Mouse (Mus musculus): ENCODE measurements around the gene Dok7.
A peak's percentile ranks its signal among the peaks of the same experiment; 100 is the strongest.

Dok7 gene

DNA sequence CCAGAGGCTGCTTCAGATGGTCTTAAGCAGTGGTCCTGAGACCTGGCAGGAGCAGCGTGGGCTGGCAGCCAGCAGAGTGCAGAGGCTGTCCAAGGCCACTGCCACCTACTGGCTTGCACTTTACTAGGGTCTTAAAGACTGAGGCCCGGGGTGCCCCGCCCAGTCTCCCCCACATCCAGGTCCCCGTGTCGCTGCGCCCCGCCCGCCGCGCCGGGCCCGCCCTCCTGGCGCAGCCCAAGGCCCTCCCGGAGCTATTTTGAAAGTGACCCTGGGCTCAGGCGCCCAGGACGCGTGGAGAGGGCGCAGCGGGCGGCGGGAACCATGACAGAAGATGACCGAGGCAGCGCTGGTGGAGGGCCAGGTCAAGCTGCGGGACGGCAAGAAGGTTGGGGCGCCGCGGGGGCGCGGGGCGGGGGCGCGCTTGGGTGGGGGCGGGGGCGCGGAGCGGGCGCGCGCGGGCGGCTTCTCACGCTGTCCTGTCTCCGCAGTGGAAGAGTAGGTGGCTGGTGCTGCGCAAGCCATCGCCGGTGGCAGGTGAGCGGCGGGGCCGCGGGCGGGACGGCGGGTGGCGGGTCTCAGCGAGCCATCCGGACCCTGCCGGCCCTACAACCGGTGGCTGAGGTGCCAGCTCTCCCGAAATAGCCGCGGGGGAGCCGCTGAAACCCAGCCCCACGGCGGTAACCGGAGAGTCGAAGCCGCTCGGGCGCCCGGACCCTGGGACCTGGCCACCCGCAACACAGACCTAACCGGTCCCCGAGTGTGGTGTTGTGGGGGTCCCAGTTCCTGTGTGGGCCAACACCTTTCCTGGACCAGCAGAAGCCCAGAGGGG, at the start of gene Dok7:
Gene Dok7 (plus strand): TSS at position 163 of the 829 bp plus-strand sequence.
- Histone ChIP-seq H3K36me3 (ENCODE audit: insufficient read depth, low read length) (no peaks in the 10 kb centered on the region), H3K4me3 (replicated peaks; ENCODE audit: low read length) (peak within 1 kb of the TSS; percentile 79), H3K27me3 (ENCODE audit: insufficient read depth, low read length) (peaks cover 71% of the 10 kb centered on the region), H3K9me3 (ENCODE audit: low read length) (no peaks in the 10 kb centered on the region), H3K4me1 (replicated peaks; ENCODE audit: low read depth, low read length) (peaks cover 10% of the 10 kb centered on the region)
- no peak for TF ChIP-seq POU5F1 (IDR thresholded peaks at IDR 0.05; ENCODE audit: borderline replicate concordance, low read length)
- TF ChIP-seq NANOG (IDR thresholded peaks at IDR 0.05; ENCODE audit: borderline replicate concordance, low read length): no peak
- no peak for TF ChIP-seq CTCF (conservative IDR thresholded peaks at IDR 0.05; ENCODE audit: low read length)

DNA sequence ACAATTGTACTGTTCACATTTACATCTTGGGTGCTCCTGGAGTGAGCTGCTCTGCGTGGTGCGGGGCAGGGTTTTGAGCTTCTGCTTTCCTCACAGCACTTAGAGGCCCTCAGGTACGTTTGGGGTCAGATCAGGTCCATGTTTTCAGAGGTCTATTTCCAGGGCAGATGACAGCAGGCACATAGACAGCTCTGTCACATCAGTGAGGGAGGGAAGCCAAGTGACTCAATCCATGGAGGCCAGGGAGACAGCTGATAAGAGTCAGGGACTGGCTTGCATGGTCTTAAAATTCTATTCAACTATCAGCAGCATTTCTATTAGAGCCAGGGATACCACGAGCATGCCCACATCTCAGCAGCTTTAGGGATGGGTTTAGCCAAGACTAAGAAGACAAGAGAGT, 47.4 kb upstream of the Dok7 start:
- Histone ChIP-seq H3K36me3 (ENCODE audit: insufficient read depth, low read length) (no peaks in the 10 kb centered on the region), H3K4me3 (replicated peaks; ENCODE audit: low read length) (no peak overlapping the region), H3K9me3 (ENCODE audit: low read length) (no peaks in the 10 kb centered on the region), H3K27me3 (ENCODE audit: insufficient read depth, low read length) (peaks cover 5% of the 10 kb centered on the region; the same call in 1 of the 2 replicates), H3K4me1 (replicated peaks; ENCODE audit: low read depth, low read length) (peaks cover 16% of the 10 kb centered on the region)
- no peak for TF ChIP-seq POU5F1 (IDR thresholded peaks at IDR 0.05; ENCODE audit: borderline replicate concordance, low read length)
- TF ChIP-seq CTCF (conservative IDR thresholded peaks at IDR 0.05; ENCODE audit: low read length): no peak
- no peak for TF ChIP-seq NANOG (IDR thresholded peaks at IDR 0.05; ENCODE audit: borderline replicate concordance, low read length)

GRCm38 (mm10) chr5:35010656-35011055, 45.9 kb upstream of the Dok7 start:
- TF ChIP-seq NANOG (IDR thresholded peaks at IDR 0.05; ENCODE audit: borderline replicate concordance, low read length) (no peak), CTCF (conservative IDR thresholded peaks at IDR 0.05; ENCODE audit: low read length) (no peak), POU5F1 (IDR thresholded peaks at IDR 0.05; ENCODE audit: borderline replicate concordance, low read length) (no peak)
- peaks cover 13% of the 10 kb centered on the region for H3K4me1 ChIP-seq (replicated peaks; ENCODE audit: low read depth, low read length)
- H3K27me3 ChIP-seq (ENCODE audit: insufficient read depth, low read length): no peaks in the 10 kb centered on the region
- no peaks in the 10 kb centered on the region for H3K9me3 ChIP-seq (ENCODE audit: low read length)
- no peak overlapping the region for H3K4me3 ChIP-seq (replicated peaks; ENCODE audit: low read length)
- no peaks in the 10 kb centered on the region for H3K36me3 ChIP-seq (ENCODE audit: insufficient read depth, low read length)

GRCm38 (mm10) chr5:35011156-35011923, 45.2 kb upstream of the Dok7 start:
- Histone ChIP-seq H3K4me3 (replicated peaks; ENCODE audit: low read length) (no peak overlapping the region), H3K27me3 (ENCODE audit: insufficient read depth, low read length) (no peaks in the 10 kb centered on the region), H3K4me1 (replicated peaks; ENCODE audit: low read depth, low read length) (peaks cover 13% of the 10 kb centered on the region), H3K36me3 (ENCODE audit: insufficient read depth, low read length) (no peaks in the 10 kb centered on the region), H3K9me3 (ENCODE audit: low read length) (no peaks in the 10 kb centered on the region)
- TF ChIP-seq POU5F1 (IDR thresholded peaks at IDR 0.05; ENCODE audit: borderline replicate concordance, low read length) (no peak), NANOG (IDR thresholded peaks at IDR 0.05; ENCODE audit: borderline replicate concordance, low read length) (no peak), CTCF (conservative IDR thresholded peaks at IDR 0.05; ENCODE audit: low read length) (no peak)

GRCm38 (mm10) chr5:35014036-35014435, 42.5 kb upstream of the Dok7 start:
- Histone ChIP-seq H3K9me3 (ENCODE audit: low read length) (no peaks in the 10 kb centered on the region), H3K27me3 (ENCODE audit: insufficient read depth, low read length) (no peaks in the 10 kb centered on the region), H3K36me3 (ENCODE audit: insufficient read depth, low read length) (0 out of 2 replicates have a peak, but pooled peaks cover 2% of the 10 kb centered on the region), H3K4me3 (replicated peaks; ENCODE audit: low read length) (no peak overlapping the region), H3K4me1 (replicated peaks; ENCODE audit: low read depth, low read length) (peaks cover 13% of the 10 kb centered on the region)
- TF ChIP-seq POU5F1 (IDR thresholded peaks at IDR 0.05; ENCODE audit: borderline replicate concordance, low read length) (no peak), CTCF (conservative IDR thresholded peaks at IDR 0.05; ENCODE audit: low read length) (no peak), NANOG (IDR thresholded peaks at IDR 0.05; ENCODE audit: borderline replicate concordance, low read length) (no peak)

DNA sequence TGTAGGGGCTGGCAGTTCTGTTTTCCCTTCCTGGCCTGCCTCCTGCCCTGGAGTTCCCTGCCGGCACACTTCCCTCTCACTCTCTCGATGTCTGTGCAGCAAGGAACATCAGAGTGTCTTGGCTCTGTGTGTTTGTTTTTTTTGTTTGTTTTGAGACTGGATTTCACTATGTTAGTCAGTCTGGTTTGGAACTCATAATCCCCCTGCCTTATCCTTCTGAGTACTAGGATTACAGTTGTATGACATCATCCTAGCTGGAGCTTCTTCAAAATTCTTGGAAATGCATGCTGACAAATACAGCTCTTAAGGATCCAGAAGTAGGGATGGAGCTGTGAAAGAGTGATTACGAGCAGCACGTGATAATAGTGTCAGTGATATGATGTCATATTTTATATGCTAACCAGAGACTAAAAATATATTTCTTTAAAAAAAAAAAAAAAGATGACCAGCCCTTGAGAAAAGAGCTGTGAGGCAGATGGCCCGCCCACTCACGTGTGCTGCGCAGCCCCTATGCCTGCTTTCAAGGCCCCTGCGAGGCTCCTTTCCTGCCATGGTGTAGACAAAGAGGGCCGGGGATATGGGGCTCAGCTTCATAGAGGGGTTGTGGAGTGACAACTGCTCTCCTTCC, 36.8 kb upstream of the Dok7 start:
- H3K27me3 ChIP-seq (ENCODE audit: insufficient read depth, low read length): no peaks in the 10 kb centered on the region
- H3K4me1 ChIP-seq (replicated peaks; ENCODE audit: low read depth, low read length): peaks cover 10% of the 10 kb centered on the region
- no peak for TF ChIP-seq CTCF (conservative IDR thresholded peaks at IDR 0.05; ENCODE audit: low read length)
- no peak for TF ChIP-seq POU5F1 (IDR thresholded peaks at IDR 0.05; ENCODE audit: borderline replicate concordance, low read length)
- no peak for TF ChIP-seq NANOG (IDR thresholded peaks at IDR 0.05; ENCODE audit: borderline replicate concordance, low read length)
- H3K4me3 ChIP-seq (replicated peaks; ENCODE audit: low read length): no peak overlapping the region
- H3K36me3 ChIP-seq (ENCODE audit: insufficient read depth, low read length): peaks cover 29% of the 10 kb centered on the region
- H3K9me3 ChIP-seq (ENCODE audit: low read length): no peaks in the 10 kb centered on the region

- H3K4me3 ChIP-seq (replicated peaks; ENCODE audit: low read length): no peak overlapping the region
- H3K4me1 ChIP-seq (replicated peaks; ENCODE audit: low read depth, low read length): peaks cover 12% of the 10 kb centered on the region
- H3K36me3 ChIP-seq (ENCODE audit: insufficient read depth, low read length): peaks cover 31% of the 10 kb centered on the region
- TF ChIP-seq POU5F1 (IDR thresholded peaks at IDR 0.05; ENCODE audit: borderline replicate concordance, low read length): no peak
- no peaks in the 10 kb centered on the region for H3K9me3 ChIP-seq (ENCODE audit: low read length)
- H3K27me3 ChIP-seq (ENCODE audit: insufficient read depth, low read length): no peaks in the 10 kb centered on the region
Observed at GRCm38 (mm10) chr5:35020410-35021241, 35.9 kb upstream of the Dok7 start.

Data from E14TG2a.4 (cell line).